Mouse (Mus musculus): ENCODE measurements around the gene Ovca2. TPM values are rescaled to one million over a fixed set of nuclear protein-coding genes. Genes with fewer than 3 reads are reported as not detected.

Ovca2 gene
- polyA plus RNA-seq, 1 experiment from 2014 or later = 28.7 TPM

GRCm38 (mm10) chr11:75194850-75195461 lies 16.3 kb upstream of the Ovca2 start:
- H3K4me1 ChIP-seq = peaks cover 45% of the 10 kb centered on the region
- under 1% methylated on average over 39 of the region's 39 CpGs for WGBS
- H3K9me3 ChIP-seq = no peaks in the 10 kb centered on the region
- peak overlapping the region; percentile 88 for H3K4me2 ChIP-seq
- no peak overlapping the region for H3K27ac ChIP-seq
- H3K27me3 ChIP-seq = peaks cover 87% of the 10 kb centered on the region
- H3K36me3 ChIP-seq = no peaks in the 10 kb centered on the region
- peak overlapping the region; percentile 67 for H3K9ac ChIP-seq
- no peak for ATAC-seq (ENCODE audit: insufficient number of reproducible peaks, insufficient read depth, low FRiP score, low TSS enrichment, low read depth)
- peak overlapping the region; percentile 59 for H3K4me3 ChIP-seq

- under 1% methylated on average over 52 of the region's 52 CpGs for WGBS
- Histone ChIP-seq H3K36me3 (no peaks in the 10 kb centered on the region), H3K27ac (no peak overlapping the region)
Observed at GRCm38 (mm10) chr11:75194121-75194849, 15.7 kb upstream of the Ovca2 start.

GRCm38 (mm10) chr11:75193256-75194071 lies 14.8 kb upstream of the Ovca2 start, which contains the start of gene Rtn4rl1:
Rtn4rl1 (plus strand) TSS chr11:75193783.
- Histone ChIP-seq H3K27ac (no peak within 1 kb of the TSS), H3K4me3 (peak within 1 kb of the TSS; percentile 59), H3K4me2 (peak within 1 kb of the TSS; percentile 88), H3K9me3 (no peaks in the 10 kb centered on the region), H3K9ac (peak within 1 kb of the TSS; percentile 67), H3K36me3 (no peaks in the 10 kb centered on the region), H3K27me3 (peaks cover 75% of the 10 kb centered on the region), H3K4me1 (peaks cover 57% of the 10 kb centered on the region)
- 0% methylated on average over 79 of the region's 84 CpGs for WGBS
- no peak for ATAC-seq (ENCODE audit: insufficient number of reproducible peaks, insufficient read depth, low FRiP score, low TSS enrichment, low read depth)

More at GRCm38 (mm10) chr11:75194121-75194849, 15.7 kb upstream of the Ovca2 start:
- Histone ChIP-seq H3K9me3 (no peaks in the 10 kb centered on the region), H3K4me1 (peaks cover 52% of the 10 kb centered on the region), H3K4me3 (peak overlapping the region; percentile 59), H3K9ac (peak overlapping the region; percentile 67), H3K4me2 (peak overlapping the region; percentile 88), H3K27me3 (peaks cover 83% of the 10 kb centered on the region)
- ATAC-seq (ENCODE audit: insufficient number of reproducible peaks, insufficient read depth, low FRiP score, low TSS enrichment, low read depth) = no peak

- Histone ChIP-seq H3K27me3 (peaks cover 66% of the 10 kb centered on the region), H3K9me3 (no peaks in the 10 kb centered on the region), H3K36me3 (no peaks in the 10 kb centered on the region), H3K4me1 (peaks cover 57% of the 10 kb centered on the region), H3K4me3 (peak overlapping the region; percentile 59), H3K27ac (no peak overlapping the region), H3K9ac (peak overlapping the region; percentile 67; the same call in 1 of the 2 replicates), H3K4me2 (peak overlapping the region; percentile 88)
- 20% methylated on average over 13 of the region's 13 CpGs for WGBS
- no peak for ATAC-seq (ENCODE audit: insufficient number of reproducible peaks, insufficient read depth, low FRiP score, low TSS enrichment, low read depth)
Observed at GRCm38 (mm10) chr11:75192336-75193214, 13.9 kb upstream of the Ovca2 start.

- H3K27ac ChIP-seq = no peak overlapping the region
- H3K4me2 ChIP-seq = no peak overlapping the region
- no peak overlapping the region for H3K9ac ChIP-seq
- no peaks in the 10 kb centered on the region for H3K36me3 ChIP-seq
- no peak for ATAC-seq (ENCODE audit: insufficient number of reproducible peaks, insufficient read depth, low FRiP score, low TSS enrichment, low read depth)
- H3K9me3 ChIP-seq = no peaks in the 10 kb centered on the region
- peaks cover 57% of the 10 kb centered on the region for H3K4me1 ChIP-seq
- no peak overlapping the region for H3K4me3 ChIP-seq
- H3K27me3 ChIP-seq = peaks cover 59% of the 10 kb centered on the region
- WGBS = 48% methylated on average over 6 of the region's 6 CpGs
Observed at GRCm38 (mm10) chr11:75191841-75192240, 13.2 kb upstream of the Ovca2 start.

GRCm38 (mm10) chr11:75190905-75191441 lies 12.3 kb upstream of the Ovca2 start, which contains the start of gene Dph1:
Dph1 (minus strand) TSS chr11:75191241.
- H3K9ac ChIP-seq = peak within 1 kb of the TSS; percentile 77
- peak within 1 kb of the TSS; percentile 85 for H3K4me2 ChIP-seq
- ATAC-seq (ENCODE audit: insufficient number of reproducible peaks, insufficient read depth, low FRiP score, low TSS enrichment, low read depth) = no peak
- H3K9me3 ChIP-seq = no peaks in the 10 kb centered on the region
- H3K4me3 ChIP-seq = peak within 1 kb of the TSS; percentile 85
- WGBS = 40% methylated on average over 5 of the region's 5 CpGs
- peak within 1 kb of the TSS; percentile 39; the same call in 1 of the 2 replicates for H3K27ac ChIP-seq
- peaks cover 57% of the 10 kb centered on the region for H3K4me1 ChIP-seq
- peaks cover 50% of the 10 kb centered on the region for H3K27me3 ChIP-seq
- no peaks in the 10 kb centered on the region for H3K36me3 ChIP-seq

- Histone ChIP-seq H3K27ac (peak overlapping the region; percentile 39; the same call in 1 of the 2 replicates), H3K9me3 (no peaks in the 10 kb centered on the region), H3K27me3 (peaks cover 44% of the 10 kb centered on the region), H3K9ac (peak overlapping the region; percentile 77), H3K4me3 (peak overlapping the region; percentile 85), H3K4me2 (peak overlapping the region; percentile 85), H3K36me3 (peaks cover 5% of the 10 kb centered on the region; the same call in 1 of the 2 replicates), H3K4me1 (peaks cover 54% of the 10 kb centered on the region)
- ATAC-seq (ENCODE audit: insufficient number of reproducible peaks, insufficient read depth, low FRiP score, low TSS enrichment, low read depth) = peak; percentile 73
- 0% methylated on average over 24 of the region's 24 CpGs for WGBS
Observed at GRCm38 (mm10) chr11:75190371-75190724, 11.7 kb upstream of the Ovca2 start.

- H3K36me3 ChIP-seq = peaks cover 5% of the 10 kb centered on the region; the same call in 1 of the 2 replicates
- H3K27ac ChIP-seq = peak overlapping the region; percentile 39; the same call in 1 of the 2 replicates
- peak; percentile 10; the same call in 1 of the 2 replicates for ATAC-seq (ENCODE audit: insufficient number of reproducible peaks, insufficient read depth, low FRiP score, low TSS enrichment, low read depth)
- H3K9ac ChIP-seq = peak overlapping the region; percentile 77
- H3K9me3 ChIP-seq = no peaks in the 10 kb centered on the region
- 1% methylated on average over 22 of the region's 22 CpGs for WGBS
- peaks cover 51% of the 10 kb centered on the region for H3K4me1 ChIP-seq
- H3K4me3 ChIP-seq = peak overlapping the region; percentile 85
- H3K4me2 ChIP-seq = peak overlapping the region; percentile 85
- H3K27me3 ChIP-seq = peaks cover 39% of the 10 kb centered on the region
Observed at GRCm38 (mm10) chr11:75189713-75190370, 11.2 kb upstream of the Ovca2 start.

- Histone ChIP-seq H3K4me3 (no peak overlapping the region), H3K27me3 (no peaks in the 10 kb centered on the region), H3K4me2 (no peak overlapping the region), H3K27ac (no peak overlapping the region), H3K4me1 (peaks cover 17% of the 10 kb centered on the region), H3K9me3 (no peaks in the 10 kb centered on the region), H3K9ac (0 out of 2 replicates have a peak overlapping the region, but pooled peaks have one; percentile 17), H3K36me3 (peaks cover 48% of the 10 kb centered on the region)
- WGBS = 58% methylated on average over 2 of the region's 2 CpGs
- ATAC-seq (ENCODE audit: insufficient number of reproducible peaks, insufficient read depth, low FRiP score, low TSS enrichment, low read depth) = no peak
Observed at GRCm38 (mm10) chr11:75184986-75185385, 6.4 kb upstream of the Ovca2 start.

- no peak overlapping the region for H3K27ac ChIP-seq
- peaks cover 16% of the 10 kb centered on the region for H3K4me1 ChIP-seq
- H3K4me3 ChIP-seq = no peak overlapping the region
- H3K27me3 ChIP-seq = no peaks in the 10 kb centered on the region
- WGBS = 90% methylated on average over 5 of the region's 5 CpGs
- H3K4me2 ChIP-seq = no peak overlapping the region
- no peak overlapping the region for H3K9ac ChIP-seq
- no peaks in the 10 kb centered on the region for H3K9me3 ChIP-seq
- no peak for ATAC-seq (ENCODE audit: insufficient number of reproducible peaks, insufficient read depth, low FRiP score, low TSS enrichment, low read depth)
- peaks cover 48% of the 10 kb centered on the region for H3K36me3 ChIP-seq
Observed at GRCm38 (mm10) chr11:75184573-75184972, 5.9 kb upstream of the Ovca2 start.
